Mouse (Mus musculus) CH12.LX (cell line): Measurements from ENCODE around the gene Ank. TPM values are rescaled to one million over a fixed set of nuclear protein-coding genes. Genes with fewer than 3 reads are reported as not detected.

Experiments used
- DNase-seq: peaks from one replicate; pipeline ENCODE4 v3.0.0-alpha.2; 2013; ENCODE audit errors: extremely low read depth
- H3K27ac ChIP-seq: 2 replicates; pipeline ENCODE4 v1.5.1; 2012; ENCODE audit warnings: low read depth, mild to moderate bottlenecking, control low read depth, moderate library complexity; ENCODE audit not compliant: insufficient read depth
- H3K27me3 ChIP-seq: replicated peaks from 2 replicates; pipeline ENCODE3; 2012; ENCODE audit warnings: inconsistent platforms
- H3K36me3 ChIP-seq, 2 experiments: replicated peaks in 1 of 2; 2 replicates each; pipeline versions ENCODE3 to v1.6.1; 2012; ENCODE audit warnings: inconsistent platforms in 1 of 2, low read length in 1 of 2, mild to moderate bottlenecking in 1 of 2, mixed read lengths in 1 of 2, moderate library complexity in 1 of 2; ENCODE audit not compliant: control insufficient read depth in 1 of 2, insufficient read depth in 1 of 2
- H3K4me1 ChIP-seq, 2 experiments: 2 replicates each; pipeline ENCODE4 v1.6.1; 2012; ENCODE audit warnings: inconsistent platforms in 1 of 2, moderate library complexity in 1 of 2; ENCODE audit not compliant: insufficient read depth in 2 of 2, control insufficient read depth in 1 of 2
- H3K4me2 ChIP-seq: 2 replicates; pipeline ENCODE4 v1.6.1; 2012; ENCODE audit warnings: low read depth, mild to moderate bottlenecking, control low read depth; ENCODE audit not compliant: poor library complexity, insufficient read depth, severe bottlenecking
- H3K4me3 ChIP-seq, 3 experiments: fragments of 150-350 bp in 1 of 3; sonication (generic) in 1 of 3; replicated peaks in 1 of 3; 2 replicates each; pipeline versions ENCODE3 to v1.5.1; 2011 to 2012; ENCODE audit warnings: low read depth in 2 of 3, low read length in 2 of 3, mild to moderate bottlenecking in 2 of 3, moderate library complexity in 2 of 3, control low read depth in 1 of 3, improper control_type of control experiment in 1 of 3, inconsistent platforms in 1 of 3, mixed read lengths in 1 of 3; ENCODE audit not compliant: poor library complexity in 1 of 3
- H3K79me2 ChIP-seq: replicated peaks from 2 replicates; pipeline ENCODE4 v1.6.1; 2012; ENCODE audit warnings: mild to moderate bottlenecking, moderate library complexity; ENCODE audit not compliant: control insufficient read depth, poor library complexity, insufficient read depth, severe bottlenecking; ENCODE audit errors: extremely low read depth
- H3K9ac ChIP-seq: 2 replicates; pipeline ENCODE4 v1.6.1; 2012; ENCODE audit warnings: low read depth, mild to moderate bottlenecking, control low read depth, moderate library complexity; ENCODE audit not compliant: insufficient read depth
- H3K9me3 ChIP-seq: replicated peaks from 2 replicates; pipeline ENCODE3; 2012; ENCODE audit warnings: low read length, inconsistent platforms, mixed read lengths
- CHD1 ChIP-seq: IDR thresholded peaks from 2 replicates; pipeline ENCODE4 v1.6.1; 2012; ENCODE audit warnings: low read depth, low read length, improper control_type of control experiment, inconsistent platforms
- CTCF ChIP-seq, 2 experiments: IDR thresholded peaks in 1 of 2; conservative IDR thresholded peaks in 1 of 2; 2 replicates each; pipeline ENCODE4 v1.5.1; 2011 to 2012; ENCODE audit warnings: low read depth in 2 of 2, low read length in 2 of 2, improper control_type of control experiment in 1 of 2, inconsistent platforms in 1 of 2, mild to moderate bottlenecking in 1 of 2, moderate library complexity in 1 of 2
- HCFC1 ChIP-seq: IDR thresholded peaks from 2 replicates; pipeline ENCODE4 v1.6.1; 2012; ENCODE audit warnings: low read depth, mild to moderate bottlenecking, inconsistent platforms, low read length, improper control_type of control experiment
- IRF4 ChIP-seq: IDR thresholded peaks from 2 replicates; pipeline ENCODE4 v1.6.1; 2014; ENCODE audit warnings: low read depth, mild to moderate bottlenecking, inconsistent platforms, low read length, improper control_type of control experiment
- JUND ChIP-seq: conservative IDR thresholded peaks from 2 replicates; pipeline ENCODE4 v1.6.1; 2011; ENCODE audit warnings: low read depth, low read length, improper control_type of control experiment
- MAX ChIP-seq: IDR thresholded peaks from 2 replicates; pipeline ENCODE4 v1.6.1; 2011; ENCODE audit warnings: low read length, improper control_type of control experiment
- MXI1 ChIP-seq: IDR thresholded peaks from 2 replicates; pipeline ENCODE4 v1.6.1; 2011; ENCODE audit warnings: mild to moderate bottlenecking, low read depth, low read length, improper control_type of control experiment
- MYC ChIP-seq: IDR thresholded peaks from 2 replicates; pipeline ENCODE4 v1.6.1; 2011; ENCODE audit warnings: low read depth, mild to moderate bottlenecking, improper control_type of control experiment, low read length
- NELFE ChIP-seq: IDR thresholded peaks from 2 replicates; pipeline ENCODE4 v1.6.1; 2011; ENCODE audit warnings: low read depth, low read length, improper control_type of control experiment
- NRF1 ChIP-seq: IDR thresholded peaks from 2 replicates; pipeline ENCODE4 v1.6.1; 2014; ENCODE audit warnings: low read depth, mild to moderate bottlenecking, inconsistent platforms, low read length, improper control_type of control experiment, moderate library complexity
- PAX5 ChIP-seq: IDR thresholded peaks from 2 replicates; pipeline ENCODE4 v1.6.1; 2012; ENCODE audit warnings: low read length, inconsistent platforms, mixed read lengths
- RAD21 ChIP-seq: IDR thresholded peaks from 2 replicates; pipeline ENCODE4 v1.6.1; 2011; ENCODE audit warnings: low read depth, mild to moderate bottlenecking, low read length, improper control_type of control experiment, moderate library complexity
- SIN3A ChIP-seq: IDR thresholded peaks from 2 replicates; pipeline ENCODE4 v1.6.1; 2012; ENCODE audit warnings: low read length, improper control_type of control experiment, inconsistent platforms
- SMC3 ChIP-seq: IDR thresholded peaks from 2 replicates; pipeline ENCODE4 v1.6.1; 2011; ENCODE audit warnings: low read depth, low read length, improper control_type of control experiment
- TBP ChIP-seq: conservative IDR thresholded peaks from 2 replicates; pipeline ENCODE4 v1.6.1; 2011; ENCODE audit warnings: low read depth, low read length, improper control_type of control experiment
- TCF12 ChIP-seq: IDR thresholded peaks from 2 replicates; pipeline ENCODE4 v1.6.1; 2014; ENCODE audit warnings: low read depth, mild to moderate bottlenecking, inconsistent platforms, low read length, improper control_type of control experiment
- UBTF ChIP-seq: IDR thresholded peaks from 2 replicates; pipeline ENCODE4 v1.6.1; 2012; ENCODE audit warnings: low read depth, mild to moderate bottlenecking, inconsistent platforms, low read length, improper control_type of control experiment, moderate library complexity
- USF2 ChIP-seq: conservative IDR thresholded peaks from 2 replicates; pipeline ENCODE4 v1.6.1; 2011; ENCODE audit warnings: low read depth, low read length, improper control_type of control experiment
- ZKSCAN1 ChIP-seq: IDR thresholded peaks from 2 replicates; pipeline ENCODE4 v1.6.1; 2012; ENCODE audit warnings: low read depth, inconsistent platforms, low read length, improper control_type of control experiment, borderline replicate concordance
- ZMIZ1 ChIP-seq: IDR thresholded peaks from 2 replicates; pipeline ENCODE4 v1.6.1; 2012; ENCODE audit warnings: low read depth, mild to moderate bottlenecking, inconsistent platforms, low read length, improper control_type of control experiment
- dilution Hi-C: fragments of 300-500 bp; cut with MboI; formaldehyde crosslinking; loops from 2 replicates; pipeline ENCODE4 v1.14.3; 2020; ENCODE audit warnings: low sequenced_read_pairs; ENCODE audit not compliant: extremely low pct_unique_long_range_greater_than_20kb, extremely low pct_ligation_motif_present
- in situ Hi-C: fragments of 300-500 bp; cut with MboI; formaldehyde crosslinking; loops from 3 replicates; pipeline ENCODE4 v1.14.3; 2019; ENCODE audit warnings: low sequenced_read_pairs, low pct_ligation_motif_present, low pct_unique_long_range_greater_than_20kb, mixed read lengths
- polyA plus RNA-seq: library from polyadenylated mRNA; unstranded; fragments of >175 nt; gene quantifications from 2 replicates; pipeline ENCODE4 v1.2.1, GENCODE M21; 2012; ENCODE audit warnings: low read depth; ENCODE audit not compliant: insufficient read length
- total RNA-seq, 2 experiments: library from RNA; depleted of rRNA; stranded (reverse); fragments of 300-350 nt in 1 of 2; fragments of >200 nt in 1 of 2; gene quantifications; 2 replicates each; pipeline ENCODE4 v1.2.3; 2012 to 2014

Gene Ank
- total and polyA plus RNA-seq, 3 experiments, result 4.6 to 12.4 (median 8.6) TPM

- Histone ChIP-seq H3K4me3 (no peak overlapping the region), H3K9ac (no peak overlapping the region), H3K4me2 (no peak overlapping the region), H3K36me3 (peaks cover 0 to 4% of the 10 kb centered on the region in 2 experiments), H3K27ac (no peak overlapping the region), H3K4me1 (peaks cover 0 to 7% of the 10 kb centered on the region in 2 experiments; a peak in 2 of 4 replicates), H3K79me2 (no peaks in the 10 kb centered on the region), H3K27me3 (no peaks in the 10 kb centered on the region), H3K9me3 (no peaks in the 10 kb centered on the region)
- dilution Hi-C loops (no loop called here), in situ Hi-C loops (no loop called here)
- TF ChIP-seq CTCF (conservative IDR thresholded peaks at IDR 0.05 in 1 of 2, IDR thresholded peaks at IDR 0.05 in 1 of 2; ENCODE audit: low read depth in 2 of 2, low read length in 2 of 2) (no peak), MAX (no peak), ZKSCAN1 (no peak), TBP (no peak), SMC3 (no peak), PAX5 (no peak), JUND (no peak), MXI1 (no peak), RAD21 (no peak), IRF4 (no peak), SIN3A (no peak), MYC (no peak), UBTF (no peak), TCF12 (no peak), USF2 (no peak), NRF1 (no peak), NELFE (no peak)
- no peak for DNase-seq
Observed at GRCm38 (mm10) chr15:27508982-27509381, 42.5 kb downstream of the Ank start.

GRCm38 (mm10) chr15:27516927-27517326, 50.5 kb downstream of the Ank start:
- Histone ChIP-seq H3K79me2 (no peaks in the 10 kb centered on the region), H3K27me3 (no peaks in the 10 kb centered on the region), H3K9ac (no peak overlapping the region), H3K27ac (no peak overlapping the region), H3K9me3 (no peaks in the 10 kb centered on the region), H3K4me3 (no peak overlapping the region), H3K4me1 (peaks cover 0 to 15% of the 10 kb centered on the region in 2 experiments; a peak in 2 of 4 replicates), H3K4me2 (no peak overlapping the region), H3K36me3 (no peaks in the 10 kb centered on the region)
- dilution Hi-C loops (no loop called here), in situ Hi-C loops (no loop called here)
- no peak for TF ChIP-seq HCFC1
- TF ChIP-seq CHD1, result no peak
- no peak for TF ChIP-seq JUND
- no peak for TF ChIP-seq ZMIZ1
- no peak for DNase-seq
